Mouse (Mus musculus) brain, embryonic 14.5 days (tissue): Measurements from ENCODE around the gene AY074887.

Experiments
- CTCF ChIP-seq: fragments of 200-500 bp; IDR thresholded peaks from 2 replicates; pipeline ENCODE4 v1.5.1; 2012; ENCODE audit warnings: inconsistent platforms, mild to moderate bottlenecking, moderate library complexity, borderline replicate concordance; ENCODE audit not compliant: insufficient read depth, insufficient read length; ENCODE audit errors: extremely low read depth
- POLR2A ChIP-seq: fragments of 200-500 bp; IDR thresholded peaks from 2 replicates; pipeline ENCODE4 v1.6.1; 2012; ENCODE audit warnings: mild to moderate bottlenecking, inconsistent platforms, borderline replicate concordance; ENCODE audit not compliant: poor library complexity, insufficient read depth, insufficient read length, severe bottlenecking; ENCODE audit errors: extremely low read depth

GRCm38 (mm10) chr9:54919946-54920345 lies 30.9 kb downstream of the AY074887 start:
- TF ChIP-seq POLR2A (no peak), CTCF (no peak)
